Mouse (Mus musculus) kidney, adult 11 months (tissue): Measurements from ENCODE around the gene Disp1.
A peak's percentile ranks its signal among the peaks of the same experiment; 100 is the strongest.

Experiments used
- DNase-seq: peaks from one replicate; pipeline ENCODE4 v3.0.0; 2022

Disp1 gene

DNA sequence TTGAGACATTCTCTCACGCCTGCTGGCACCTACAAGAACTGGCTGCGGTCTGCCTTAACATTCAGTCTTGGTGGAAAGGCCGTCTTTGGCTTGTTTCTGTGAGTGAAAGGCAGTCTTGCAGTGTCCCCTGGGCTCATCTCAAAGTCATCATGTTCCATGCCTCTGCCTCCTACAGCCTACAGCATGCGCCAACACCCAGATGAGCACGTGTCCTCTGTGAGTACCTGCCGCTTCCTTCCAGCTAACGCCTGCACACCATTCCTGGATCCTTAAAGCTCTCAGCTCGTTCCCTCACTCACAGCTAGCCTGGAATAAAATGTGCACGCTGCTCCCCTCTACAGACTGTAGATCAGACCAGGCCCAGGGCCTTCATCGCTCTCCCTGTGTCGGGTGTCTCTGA, 60.3 kb downstream of the Disp1 start:
- DNase-seq: no peak

DNA sequence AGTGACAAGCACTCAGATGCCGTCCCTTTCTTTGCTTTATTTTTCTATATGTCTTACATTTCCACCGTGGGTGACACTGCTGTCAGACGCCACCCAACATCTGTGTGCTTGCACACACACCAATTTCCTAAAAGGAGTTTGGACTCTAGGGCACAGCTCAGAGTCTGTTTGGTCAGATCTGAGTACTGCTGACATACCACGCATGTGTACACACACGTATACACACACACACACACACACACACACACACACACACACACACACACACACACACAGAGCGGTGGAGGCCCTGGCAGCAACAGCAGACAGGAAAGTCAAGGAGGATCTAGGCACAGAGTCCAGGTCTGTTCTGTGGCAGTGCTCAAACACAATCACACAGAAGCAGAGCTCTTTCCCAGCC, 61.1 kb downstream of the Disp1 start:
- no peak for DNase-seq

DNA sequence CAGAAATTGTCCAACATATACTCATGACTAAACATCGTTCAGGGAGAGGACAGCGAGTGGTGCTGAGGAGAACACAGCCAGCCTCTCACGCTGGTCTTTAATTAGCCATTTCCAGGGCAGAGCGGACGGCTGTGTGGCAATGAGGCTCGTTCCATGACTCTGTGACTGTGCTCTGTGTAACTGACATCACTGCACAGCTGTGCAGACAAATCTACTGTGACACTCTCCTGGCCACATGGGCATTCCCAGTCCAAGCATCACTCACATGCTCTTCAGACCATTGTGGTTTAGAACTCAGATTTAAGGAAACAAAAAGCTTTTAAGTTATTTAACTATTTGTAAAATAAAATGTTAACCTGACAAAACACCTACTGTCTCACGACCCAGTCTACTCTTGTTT, 62.1 kb downstream of the Disp1 start:
- no peak for DNase-seq

DNA sequence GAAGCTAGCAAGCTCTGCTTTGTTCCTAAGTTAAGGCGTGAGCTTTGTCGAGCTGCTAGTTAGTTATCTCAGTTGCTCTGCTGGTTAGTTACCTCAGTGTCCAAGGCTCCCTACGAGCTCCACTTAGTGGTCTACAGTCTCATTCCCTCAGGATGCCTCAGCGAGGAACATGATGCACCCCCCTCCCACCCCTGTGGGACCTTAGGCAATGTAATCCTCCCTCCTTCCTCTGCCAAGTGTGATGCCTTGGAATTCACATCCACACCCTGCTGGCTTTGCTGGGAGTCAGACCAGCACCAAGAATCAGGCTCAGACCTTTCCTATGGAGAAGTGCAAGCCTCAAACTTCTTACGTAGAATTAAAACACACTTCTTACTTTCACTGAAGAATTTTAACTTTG, 65.7 kb downstream of the Disp1 start:
- DNase-seq: no peak

DNA sequence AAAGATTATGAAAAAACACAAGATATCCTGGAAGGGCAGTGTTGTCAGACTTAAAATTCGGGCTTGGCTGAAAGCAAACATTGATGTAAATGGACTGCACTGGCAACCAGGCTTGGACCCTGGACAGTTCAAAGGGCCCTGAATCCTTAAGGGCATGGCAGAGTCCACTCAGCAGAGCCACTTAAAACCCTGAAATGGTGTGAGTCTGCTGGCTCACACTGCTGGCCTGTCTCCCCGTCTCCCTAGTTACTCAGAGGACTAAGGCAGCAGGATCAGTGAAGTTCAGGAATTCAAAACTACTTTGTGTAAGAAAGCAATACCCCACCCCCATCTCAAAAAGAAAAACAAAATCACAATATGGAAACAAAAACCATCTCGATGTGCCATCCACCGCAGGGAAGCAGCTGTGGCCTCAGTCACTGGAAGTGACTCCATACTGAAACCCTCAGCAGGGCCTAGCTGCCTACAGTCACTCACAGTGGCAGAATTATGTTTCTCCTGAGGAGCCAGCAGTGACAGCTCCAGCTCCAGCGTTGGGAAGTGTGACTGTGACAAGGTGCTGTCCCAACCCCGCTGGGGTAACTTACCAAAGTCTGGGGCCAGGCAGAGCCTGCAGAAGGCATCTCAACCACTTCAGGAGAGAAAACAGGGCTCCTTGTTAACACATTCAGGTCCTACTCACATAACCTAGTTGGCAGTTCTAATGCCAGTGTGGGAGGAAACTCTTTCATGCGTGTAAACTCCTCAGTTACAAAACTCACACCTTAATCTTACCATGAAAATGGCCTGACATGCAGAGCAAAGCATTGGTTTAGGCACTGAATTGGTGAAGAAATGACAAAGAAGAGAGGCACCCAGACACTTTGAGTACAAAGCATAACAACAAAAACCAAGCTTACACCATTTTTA, 66.8 kb downstream of the Disp1 start:
- DNase-seq: peak; percentile 60

DNA sequence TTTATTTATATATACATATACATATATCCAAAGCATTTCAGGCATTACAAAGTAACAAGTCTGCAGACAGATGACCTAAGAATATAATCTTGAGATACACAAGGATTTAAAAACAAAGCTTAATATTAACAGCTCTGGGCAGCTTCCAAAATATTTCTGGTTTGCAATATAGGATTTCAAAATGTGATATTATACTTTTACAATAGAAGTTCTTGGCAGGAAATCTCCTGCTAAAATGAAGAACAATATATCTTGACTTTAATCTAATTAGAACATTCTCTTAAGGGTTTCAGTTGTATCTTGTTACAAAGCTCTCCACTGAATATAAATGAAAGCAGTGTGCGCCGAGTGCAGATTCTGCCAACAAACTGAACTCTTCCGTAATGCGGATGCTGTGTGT, 68.0 kb downstream of the Disp1 start:
- no peak for DNase-seq

DNA sequence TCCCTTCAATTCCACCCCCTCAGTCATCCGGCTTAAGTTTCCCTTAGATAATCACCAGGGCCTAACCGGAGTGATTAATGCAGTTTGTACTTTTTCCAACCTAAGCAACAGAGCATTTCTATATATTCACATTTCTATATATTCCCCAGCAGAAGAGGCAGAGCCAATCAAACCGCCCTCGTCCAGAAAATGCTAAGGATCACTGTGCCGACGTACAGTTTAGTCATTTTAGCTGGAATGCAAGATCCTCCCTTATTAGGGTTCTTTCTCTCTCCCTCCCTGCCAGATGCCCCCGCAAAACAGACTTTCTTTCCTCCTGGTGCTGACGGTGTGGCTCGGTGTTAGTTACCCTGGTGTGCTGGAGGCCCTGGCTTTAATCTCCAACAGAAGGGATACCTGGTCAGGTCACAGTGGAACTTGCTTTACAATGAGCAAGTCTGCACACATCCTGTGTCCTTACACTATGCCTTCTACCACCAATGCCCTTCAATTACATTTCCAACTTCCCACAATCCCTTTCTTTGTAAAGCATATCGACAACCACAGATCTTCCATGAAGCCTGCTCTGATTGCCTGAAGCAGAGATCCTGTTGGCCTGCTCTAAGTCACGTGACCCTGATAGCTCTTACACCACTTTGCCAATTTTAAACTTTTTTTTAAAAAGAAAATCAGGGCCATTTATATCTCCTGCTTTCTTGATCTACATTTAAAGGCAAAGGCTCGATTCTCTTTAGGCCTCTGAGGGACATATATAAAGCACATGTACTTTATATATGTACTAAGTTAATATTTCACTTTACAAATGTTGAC, 69.6 kb downstream of the Disp1 start:
- DNase-seq: no peak

DNA sequence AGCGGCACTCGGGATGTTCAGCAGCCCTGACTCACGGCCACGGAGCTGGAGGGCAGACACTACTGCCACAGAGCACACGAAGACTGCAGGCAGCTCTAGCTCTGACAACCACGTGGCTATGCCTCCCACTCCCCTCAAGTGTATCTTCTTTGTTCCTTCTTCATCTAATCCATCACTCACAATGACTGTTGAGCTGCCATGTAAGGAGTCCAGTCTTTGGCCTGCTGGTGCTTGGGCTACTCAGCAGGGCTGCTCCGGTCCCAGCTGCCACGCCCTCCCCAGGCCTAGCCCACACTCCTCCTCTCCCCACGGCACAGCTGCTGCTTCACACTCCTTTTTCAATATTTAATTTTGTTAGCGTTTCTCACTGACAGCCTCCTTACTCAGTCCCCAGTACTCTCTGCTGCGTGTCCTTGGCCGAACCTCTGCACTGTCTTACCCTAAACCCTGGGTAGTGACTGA, 70.9 kb downstream of the Disp1 start:
- DNase-seq: no peak

DNA sequence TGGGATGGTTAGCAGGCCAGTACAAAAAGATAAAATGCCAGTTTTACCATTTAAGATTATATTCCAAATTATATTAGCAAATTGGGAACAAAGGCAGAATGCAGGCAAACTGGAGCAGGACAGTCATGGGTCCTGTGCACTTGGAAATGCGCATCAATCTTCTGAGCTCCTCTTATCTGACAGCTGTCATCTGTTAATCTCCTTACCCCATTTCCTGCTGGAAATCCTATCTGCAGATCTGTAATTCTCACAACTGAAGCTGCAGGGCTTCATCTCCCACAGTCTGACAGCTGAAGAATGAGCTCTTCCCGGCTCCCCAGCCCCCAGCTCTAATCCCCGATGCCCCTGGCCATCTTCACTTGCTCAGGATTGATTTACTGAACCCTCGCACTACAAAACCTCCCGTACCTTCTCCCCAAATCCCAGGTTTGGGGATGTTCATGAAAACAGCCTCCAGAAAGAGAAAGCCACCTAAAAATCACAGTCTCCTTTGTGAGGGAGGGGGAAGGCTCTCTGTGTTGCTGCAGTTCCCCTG, 71.7 kb downstream of the Disp1 start:
- DNase-seq: no peak

DNA sequence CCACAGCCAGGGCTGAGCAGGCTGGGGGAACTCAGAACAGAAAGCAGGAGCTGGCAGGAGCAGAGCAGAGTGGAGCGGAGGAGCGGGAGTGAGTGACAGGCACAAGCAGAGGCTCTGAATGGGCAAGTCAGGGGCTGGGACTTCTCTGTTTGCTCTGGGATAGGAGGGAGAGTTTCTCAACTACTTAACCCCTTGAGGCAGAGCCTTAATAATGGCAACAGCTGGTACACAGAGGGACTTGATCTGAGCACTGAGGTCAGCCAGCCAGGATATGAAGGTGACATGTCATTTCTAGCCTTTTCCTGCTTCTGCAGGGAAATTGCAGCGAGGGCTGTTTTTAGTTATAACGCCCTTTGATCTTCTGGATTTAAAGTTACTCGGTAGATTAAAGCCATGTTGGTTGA, 73.9 kb downstream of the Disp1 start:
- DNase-seq: peak; percentile 22

DNA sequence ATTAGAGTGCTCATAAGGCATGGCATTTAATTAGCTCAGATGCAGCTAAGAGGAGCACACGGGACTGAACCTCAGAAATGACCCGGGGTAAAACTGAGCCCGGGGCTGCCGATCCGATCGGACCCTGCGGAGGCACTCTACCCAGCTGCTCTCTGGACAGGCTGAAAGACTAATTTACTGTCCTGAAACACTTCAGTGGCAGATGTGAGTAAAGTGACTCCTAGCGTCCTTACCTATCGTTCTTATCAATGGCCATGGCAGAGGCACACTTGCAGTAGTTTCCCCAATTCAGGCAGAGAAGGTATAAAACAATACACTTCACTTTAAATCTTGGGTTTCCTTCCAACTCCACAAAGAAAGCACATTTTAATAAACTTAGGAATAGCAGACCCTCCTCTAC, 74.5 kb downstream of the Disp1 start:
- no peak for DNase-seq

DNA sequence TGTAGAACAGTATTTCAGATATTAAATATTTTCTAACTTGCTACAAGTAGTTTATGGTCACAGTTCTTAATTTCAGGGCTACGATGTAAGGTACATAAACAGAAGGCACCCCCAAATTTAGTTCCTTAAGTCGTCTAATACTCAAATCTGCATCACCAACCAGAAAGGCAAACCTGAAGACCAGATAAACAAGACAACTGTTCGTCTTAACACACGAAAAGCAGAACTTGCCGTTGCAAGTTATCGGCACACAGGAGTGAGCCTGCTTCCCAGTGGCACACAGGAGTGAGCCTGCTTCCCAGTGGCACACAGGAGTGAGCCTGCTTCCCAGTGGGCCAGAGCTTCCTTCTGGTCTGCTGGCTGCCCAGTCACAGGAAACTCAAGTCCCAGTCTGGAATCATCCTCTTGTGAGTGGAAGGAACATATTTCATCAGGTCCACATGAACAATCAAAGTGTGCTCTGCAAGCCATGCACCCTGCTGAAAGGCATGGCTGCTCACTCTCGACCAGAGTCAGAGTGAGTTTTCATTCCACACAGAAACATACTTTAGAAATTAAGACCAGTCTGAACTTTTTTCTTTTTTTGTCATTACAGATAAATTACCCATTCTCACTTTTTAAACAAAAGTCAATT, 75.1 kb downstream of the Disp1 start:
- no peak for DNase-seq

DNA sequence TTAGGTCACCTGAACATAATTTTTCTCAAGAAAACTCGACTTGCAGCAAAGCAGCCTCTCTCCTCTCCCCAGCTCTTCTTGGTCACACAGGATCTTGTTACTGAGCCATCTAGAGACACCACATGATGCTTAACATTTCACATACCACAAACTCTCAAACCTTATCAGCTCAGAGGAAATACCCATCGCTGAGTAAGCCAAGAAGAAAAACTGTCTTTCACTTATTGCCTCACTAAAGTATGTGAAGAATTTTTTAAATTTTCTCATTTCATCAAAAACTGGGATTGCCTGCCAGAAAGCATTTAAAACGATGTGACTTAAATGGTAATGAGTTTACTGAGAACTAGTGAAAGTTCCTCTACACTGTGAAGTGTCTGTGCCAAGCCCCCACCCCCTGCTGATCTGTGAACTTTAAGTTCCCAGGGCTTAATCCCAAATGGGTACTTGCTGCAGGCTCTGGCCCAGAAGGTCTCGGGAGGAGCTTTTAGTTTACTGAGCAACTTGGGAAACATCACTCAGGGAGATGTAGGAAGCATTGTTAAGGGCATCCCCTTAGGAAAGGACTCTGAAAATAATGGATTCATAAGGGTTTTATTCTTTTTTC, 76.6 kb downstream of the Disp1 start:
- no peak for DNase-seq

DNA sequence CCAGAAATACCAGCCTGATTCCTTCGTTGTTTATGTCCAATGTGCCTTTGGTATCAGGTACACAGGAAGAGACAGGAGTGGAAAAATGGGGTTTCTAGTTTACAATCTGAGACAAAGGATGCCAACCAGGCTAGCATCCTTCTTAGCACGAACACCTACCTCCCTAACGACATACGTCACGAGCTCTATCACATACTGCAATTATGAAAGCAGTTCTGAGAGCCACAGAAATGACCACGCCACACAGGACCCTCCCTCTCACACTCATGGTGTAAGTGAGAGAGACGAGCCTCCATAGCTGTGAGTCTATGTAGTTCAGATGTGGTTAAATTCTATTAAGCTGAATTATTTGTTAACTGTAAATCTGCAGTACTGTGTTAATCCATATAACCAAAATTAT, 78.1 kb downstream of the Disp1 start:
- no peak for DNase-seq

DNA sequence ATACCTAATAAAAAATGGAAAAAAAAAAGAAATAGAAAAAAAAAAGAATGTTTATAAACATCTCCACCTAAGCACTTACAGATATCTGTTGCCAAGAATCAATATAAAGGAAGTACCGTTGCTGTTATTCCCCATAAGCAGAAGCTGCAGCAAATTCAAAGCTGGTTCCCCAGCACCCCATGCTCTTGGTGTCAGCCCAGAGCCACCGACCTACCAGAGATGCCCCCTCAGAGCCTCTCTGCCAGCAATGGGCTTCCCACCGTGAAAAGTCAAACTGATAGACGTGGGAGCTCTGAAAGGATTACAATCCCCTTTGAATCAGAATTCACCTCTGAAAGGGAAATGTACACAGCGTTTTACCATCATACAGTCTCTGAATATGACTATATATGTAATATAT, 78.8 kb downstream of the Disp1 start:
- DNase-seq: no peak

DNA sequence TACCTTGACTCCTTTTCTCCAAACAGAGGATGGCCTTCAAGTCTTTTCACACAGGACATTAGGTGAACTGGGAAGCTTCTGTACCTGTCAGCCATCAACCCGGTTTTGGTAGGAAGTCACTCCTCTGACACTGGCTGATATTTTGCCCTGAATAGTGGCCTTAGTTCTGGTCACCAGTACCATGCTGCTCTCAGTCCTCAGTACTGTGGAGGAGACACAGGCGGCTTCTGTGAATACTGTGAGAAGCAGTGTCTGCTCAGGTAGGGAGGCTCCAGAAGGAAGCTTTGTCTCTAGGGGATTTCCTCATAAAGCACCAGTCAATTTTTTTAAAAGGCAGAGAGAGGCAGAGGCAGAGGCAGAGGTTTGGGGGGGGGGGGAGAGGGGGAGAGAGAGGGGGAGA, 80.0 kb downstream of the Disp1 start:
- no peak for DNase-seq

DNA sequence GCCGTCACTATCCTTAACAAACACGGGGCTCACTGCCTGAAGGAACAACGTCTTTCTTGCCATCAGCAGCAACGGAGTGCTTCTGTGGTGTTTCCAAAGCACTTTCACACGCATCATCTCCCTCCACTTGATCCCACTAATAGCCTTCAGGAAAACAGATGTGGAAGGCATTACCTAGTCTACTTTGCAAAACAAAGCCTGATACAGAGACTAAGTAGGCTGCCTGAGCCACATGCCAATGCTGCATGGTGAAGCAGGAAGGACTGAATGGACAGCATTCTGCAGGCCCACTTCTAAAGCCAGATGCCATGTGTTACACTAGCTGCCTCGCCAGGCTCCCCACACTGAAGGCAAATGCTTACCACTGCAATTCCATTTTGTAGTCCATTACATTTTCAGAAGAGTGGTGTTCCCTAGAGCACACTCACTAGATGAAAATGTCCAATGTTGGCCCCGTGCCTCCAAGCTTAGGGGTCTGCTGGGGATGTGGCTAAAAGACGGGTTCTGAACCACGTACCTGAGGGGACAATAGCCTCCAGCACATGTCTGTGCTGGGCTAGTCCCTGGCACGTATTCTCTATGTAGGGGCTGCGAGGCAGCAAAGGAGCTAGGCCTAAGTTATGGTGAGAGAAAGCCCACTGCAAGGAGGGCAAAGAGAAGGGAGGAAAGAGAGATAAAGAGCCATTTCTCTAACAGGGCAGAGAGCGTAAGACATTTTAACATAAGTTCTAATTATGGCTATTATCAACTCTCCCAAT, 80.6 kb downstream of the Disp1 start:
- DNase-seq: no peak

DNA sequence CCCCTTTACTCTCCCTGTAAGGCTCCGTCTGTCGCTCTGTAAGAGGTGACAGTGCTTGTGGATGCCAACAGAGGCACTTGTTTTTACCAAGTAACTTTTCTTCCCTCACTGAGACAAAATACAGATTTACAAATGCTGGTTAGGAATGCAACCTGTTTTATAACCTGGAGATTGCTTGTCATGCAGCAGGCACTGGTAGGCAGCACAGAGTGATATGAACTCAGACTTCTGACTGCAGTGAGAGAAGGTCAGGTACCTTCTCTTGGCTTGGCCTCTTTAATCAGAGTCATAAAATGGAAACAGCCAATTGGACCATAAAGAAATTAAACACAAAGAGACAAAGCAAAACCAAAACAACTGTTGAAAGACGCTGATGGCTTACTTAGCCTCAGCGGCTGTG, 83.2 kb downstream of the Disp1 start:
- DNase-seq: no peak

DNA sequence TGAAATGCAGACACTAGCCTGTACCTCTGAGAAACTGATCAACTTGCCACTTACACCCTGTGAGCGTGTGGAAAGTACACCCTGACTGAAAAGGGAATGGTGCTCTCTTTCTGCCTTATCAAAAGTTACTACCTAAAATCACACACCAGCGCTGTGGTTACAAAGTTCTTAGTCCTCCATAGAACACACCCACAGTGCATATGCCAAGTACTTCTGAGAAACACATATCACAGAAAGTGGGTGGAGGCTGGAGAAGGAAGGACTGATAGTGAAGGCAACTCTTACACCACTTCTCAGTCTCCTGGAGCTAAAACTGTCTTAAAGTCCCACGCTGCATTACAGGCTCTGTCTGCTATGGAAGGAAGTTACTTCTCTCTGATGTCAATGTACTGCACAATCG, 86.9 kb downstream of the Disp1 start:
- DNase-seq: no peak

DNA sequence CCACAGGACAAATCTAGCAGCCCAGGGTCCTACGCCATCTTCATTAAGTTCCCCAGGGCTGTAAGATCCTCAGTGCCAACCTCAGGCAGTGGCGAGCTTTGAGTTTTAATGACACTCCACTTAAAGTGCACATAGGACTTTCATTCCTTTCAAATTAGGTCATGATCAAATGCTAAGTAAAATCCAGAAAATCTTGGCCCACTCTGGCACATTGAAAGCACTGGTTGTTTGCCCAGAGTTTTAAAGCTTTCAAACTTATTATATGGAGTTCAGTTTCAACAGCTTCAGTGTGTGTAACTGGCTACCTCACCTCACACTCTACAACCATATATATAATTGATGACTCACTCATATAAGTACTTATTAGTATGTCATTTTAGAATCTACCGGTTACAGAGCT, 87.9 kb downstream of the Disp1 start:
- DNase-seq: no peak

DNA sequence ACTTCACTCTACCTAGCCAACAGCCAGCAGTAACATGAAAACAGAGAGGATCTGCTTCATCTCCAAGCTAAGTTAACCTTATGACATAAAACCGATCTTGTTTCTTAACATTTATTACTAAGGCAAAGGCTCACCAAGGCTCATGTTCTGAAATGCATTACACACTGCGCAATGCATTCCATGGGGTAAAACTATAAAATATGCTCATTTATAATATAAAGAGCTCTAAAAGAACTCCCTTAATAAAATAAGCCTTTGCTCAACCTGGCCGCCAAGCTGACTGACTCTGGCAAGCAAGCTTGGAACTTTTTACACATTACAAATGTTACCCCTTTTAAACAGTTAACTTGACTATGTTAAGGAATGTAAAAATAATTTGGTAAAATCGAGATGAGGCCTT, 94.1 kb downstream of the Disp1 start:
- no peak for DNase-seq

DNA sequence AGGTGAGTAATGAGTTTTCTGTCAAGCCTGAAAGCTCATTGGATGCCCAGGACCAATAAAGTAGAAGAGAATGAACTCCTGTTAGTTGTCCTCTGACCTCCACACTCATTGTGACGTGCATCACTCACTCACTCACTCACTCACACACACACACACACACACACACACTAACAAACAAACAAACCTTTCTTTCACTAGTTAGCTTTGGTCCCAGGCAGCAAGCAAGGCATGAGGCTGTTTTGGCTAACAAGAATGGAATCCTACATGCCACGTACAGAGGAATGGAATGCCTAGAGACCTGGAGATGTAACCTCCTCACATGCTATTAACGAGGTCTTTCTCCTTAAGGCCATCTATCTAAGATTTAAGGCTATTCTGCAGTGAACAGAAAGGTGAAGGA, 97.6 kb downstream of the Disp1 start:
- DNase-seq: no peak
